Mouse (Mus musculus) embryonic facial prominence, embryonic 15.5 days (tissue): ENCODE data around the gene Aurkaip1. TPM values are rescaled to one million over a fixed set of nuclear protein-coding genes. Genes with fewer than 3 reads are reported as not detected.
"Not testable (repeated sequence)": the region's sequence is repeated elsewhere in the genome, so short reads cannot be mapped to it uniquely, and the experiment has no call there.

ENCODE experiments used
- ATAC-seq: fragments of 200-750 bp; cut with Nextera tagmentation; 2 replicates; pipeline ENCODE4 v1.8.0; 2017; ENCODE audit warnings: low read depth, moderate TSS enrichment; ENCODE audit not compliant: insufficient number of reproducible peaks, low FRiP score, low TSS enrichment
- H3K27ac ChIP-seq: fragments of 300-500 bp; sonication (generic); replicated peaks from 2 replicates; pipeline ENCODE4 v1.5.1; 2015; ENCODE audit warnings: mild to moderate bottlenecking, inconsistent platforms
- H3K27me3 ChIP-seq: fragments of 300-500 bp; sonication (generic); 2 replicates; pipeline ENCODE4 v1.6.1; 2015; ENCODE audit warnings: inconsistent platforms
- H3K36me3 ChIP-seq: fragments of 300-500 bp; sonication (generic); 2 replicates; pipeline ENCODE4 v1.6.1; 2015; ENCODE audit warnings: mild to moderate bottlenecking, inconsistent platforms
- H3K4me1 ChIP-seq: fragments of 300-500 bp; sonication (generic); 2 replicates; pipeline ENCODE4 v1.6.1; 2015; ENCODE audit warnings: inconsistent platforms
- H3K4me2 ChIP-seq: fragments of 300-500 bp; sonication (generic); replicated peaks from 2 replicates; pipeline ENCODE4 v1.6.1; 2015; ENCODE audit warnings: mild to moderate bottlenecking, inconsistent platforms
- H3K4me3 ChIP-seq: fragments of 300-500 bp; sonication (generic); replicated peaks from 2 replicates; pipeline ENCODE4 v1.5.1; 2015; ENCODE audit warnings: mild to moderate bottlenecking, inconsistent platforms
- H3K9ac ChIP-seq: fragments of 300-500 bp; sonication (generic); 2 replicates; pipeline ENCODE4 v1.6.1; 2015; ENCODE audit warnings: inconsistent platforms
- H3K9me3 ChIP-seq: fragments of 300-500 bp; sonication (generic); replicated peaks from 2 replicates; pipeline ENCODE4 v1.6.1; 2016; ENCODE audit warnings: inconsistent platforms
- WGBS: fragments of 180-500 bp; shearing (Covaris S2); methylation state at CpG from one replicate; pipeline ENCODE4 v1.1.7; 2015; 5-methylcytosine and 5-hydroxymethylcytosine counted together
- polyA plus RNA-seq: library from polyadenylated mRNA; unstranded; fragments of >200 nt; fragmentation: Nextera tagmentation; extraction: Ambion mirVana; gene quantifications from 2 replicates; pipeline ENCODE4 v1.2.1, GENCODE M21; 2015

The Aurkaip1 gene
- 142 TPM in 2 replicates for polyA plus RNA-seq

DNA sequence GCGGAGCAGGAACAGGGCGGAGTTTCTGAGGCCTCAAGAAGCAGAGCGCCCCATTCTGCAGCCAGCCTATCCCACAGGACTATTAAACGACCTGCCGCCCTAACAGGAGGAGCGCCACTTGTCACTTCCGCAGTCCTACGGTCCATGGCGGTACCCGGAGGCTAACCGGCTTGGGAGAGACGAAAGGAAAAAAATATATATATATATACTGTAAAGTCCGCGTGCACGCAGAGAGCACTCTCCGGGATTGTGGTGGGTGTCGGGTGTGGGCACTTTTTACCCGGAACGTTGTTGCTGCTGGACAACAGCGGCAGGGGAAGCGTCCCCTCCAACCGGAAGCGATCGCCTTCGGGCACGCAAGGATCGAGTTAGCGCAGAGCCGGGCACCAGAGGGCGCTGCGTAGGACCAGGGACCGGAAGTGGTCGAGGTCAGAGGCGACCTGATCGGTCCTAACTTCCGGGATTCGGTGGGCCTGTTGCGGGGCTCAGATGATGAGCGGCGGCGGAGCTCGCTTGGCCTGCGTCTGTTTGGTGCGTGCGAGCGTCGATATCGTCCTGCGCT, at the start of gene Aurkaip1:
Gene Aurkaip1, plus strand, starts transcription at position 68 of the 562 bp plus-strand sequence.
- Histone ChIP-seq H3K36me3 (peaks cover 24% of the 10 kb centered on the region), H3K4me2 (peak within 1 kb of the TSS; percentile 78), H3K4me3 (peak within 1 kb of the TSS; percentile 67), H3K9me3 (no peaks in the 10 kb centered on the region), H3K27me3 (no peaks in the 10 kb centered on the region), H3K9ac (peak within 1 kb of the TSS; percentile 78), H3K4me1 (peaks cover 29% of the 10 kb centered on the region), H3K27ac (peak within 1 kb of the TSS; percentile 93)
- under 1% methylated on average over 49 of the region's 49 CpGs for WGBS
- peak; percentile 92 for ATAC-seq

DNA sequence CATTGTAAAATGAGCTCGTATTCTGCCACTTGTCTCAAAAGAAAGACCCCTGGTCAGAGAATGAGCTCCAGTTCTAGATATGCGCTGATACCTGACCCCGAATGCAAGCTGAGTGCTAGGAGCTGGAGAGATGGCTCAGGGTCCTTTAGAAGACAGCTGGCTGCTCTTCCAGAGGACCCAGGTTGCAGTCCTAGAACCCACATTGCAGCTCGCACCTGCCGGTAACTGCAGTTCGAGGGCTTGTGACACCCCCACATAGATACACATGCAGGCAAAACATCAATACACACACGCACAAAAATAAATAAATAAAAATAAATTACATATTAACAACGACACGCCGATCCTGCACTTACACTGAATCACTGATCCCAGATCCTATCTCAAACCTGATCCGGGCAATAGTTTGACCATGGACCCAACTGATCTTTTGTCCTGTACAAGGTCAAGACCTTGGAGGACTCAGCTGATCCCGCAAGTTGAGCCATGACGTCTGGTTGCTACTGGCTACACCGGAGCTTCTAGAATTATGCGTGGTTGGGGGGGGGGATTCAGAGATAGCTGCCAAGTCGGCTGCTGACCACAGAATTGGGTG, 47.5 kb upstream of the Aurkaip1 start:
- Histone ChIP-seq H3K9ac (no peak overlapping the region), H3K27ac (peak overlapping the region; percentile 82; the same call in 1 of the 2 replicates), H3K36me3 (no peaks in the 10 kb centered on the region), H3K4me2 (peak overlapping the region; percentile 78), H3K27me3 (no peaks in the 10 kb centered on the region), H3K4me3 (peak overlapping the region; percentile 67), H3K9me3 (no peaks in the 10 kb centered on the region), H3K4me1 (peaks cover 17% of the 10 kb centered on the region)
- WGBS: 33% methylated on average over 16 of the region's 16 CpGs
- ATAC-seq: no peak

DNA sequence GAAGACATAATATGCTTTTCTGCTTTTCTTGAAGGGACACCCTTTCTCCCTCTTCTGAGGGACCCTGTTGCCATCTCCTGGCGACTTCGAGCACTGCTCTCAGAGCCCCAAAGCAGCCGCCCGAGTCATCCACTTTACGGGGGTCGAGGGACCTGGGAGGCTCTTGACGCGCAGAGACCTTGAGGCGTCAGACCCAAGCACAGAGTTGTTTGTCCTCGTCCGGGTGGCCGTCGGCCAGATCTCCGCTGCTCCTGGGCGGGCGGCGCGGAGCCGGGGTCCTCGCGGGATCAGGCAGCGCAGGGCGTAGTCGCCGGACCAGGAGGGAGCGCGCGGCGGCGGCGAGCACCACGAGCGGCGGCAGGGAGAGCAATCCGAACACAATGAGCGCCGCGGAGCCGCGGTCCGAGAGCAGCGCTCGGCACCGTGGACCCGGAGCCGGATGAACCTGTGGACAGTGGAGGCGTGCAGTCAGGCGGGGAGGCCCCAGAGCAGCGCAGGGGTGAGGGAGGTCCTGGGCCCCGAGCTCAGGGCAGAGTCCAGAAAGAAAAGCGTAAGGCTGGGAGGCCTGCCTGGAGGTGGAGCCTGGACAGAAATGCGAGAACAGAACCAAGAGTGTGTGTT, 46.9 kb upstream of the Aurkaip1 start:
- Histone ChIP-seq H3K4me2 (peak overlapping the region; percentile 78), H3K36me3 (no peaks in the 10 kb centered on the region), H3K9me3 (no peaks in the 10 kb centered on the region), H3K9ac (peak overlapping the region; percentile 60), H3K4me3 (peak overlapping the region; percentile 67), H3K27me3 (no peaks in the 10 kb centered on the region), H3K27ac (peak overlapping the region; percentile 82), H3K4me1 (peaks cover 17% of the 10 kb centered on the region)
- ATAC-seq: peak; percentile 80
- WGBS: under 1% methylated on average over 52 of the region's 52 CpGs

DNA sequence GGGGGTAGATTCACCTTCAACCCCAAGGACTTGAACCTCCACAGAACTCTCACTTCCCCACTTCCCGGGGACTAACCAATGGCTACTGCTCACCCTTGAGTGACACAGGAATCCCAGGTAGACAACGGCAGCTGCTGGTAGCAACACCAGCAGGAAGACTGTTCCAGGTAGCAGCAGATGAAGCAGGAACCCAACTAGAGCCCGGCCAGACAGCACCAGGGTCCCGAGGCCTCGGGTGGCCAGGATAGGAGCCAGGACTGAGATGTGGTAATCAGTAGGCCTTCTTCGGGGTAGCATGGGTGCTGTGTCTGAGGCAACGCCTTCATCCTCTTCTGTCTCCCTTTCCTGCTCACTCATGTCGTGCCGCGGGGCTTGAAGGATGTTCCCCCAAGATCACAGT, 45.8 kb upstream of the Aurkaip1 start:
- Histone ChIP-seq H3K9ac (no peak overlapping the region), H3K27ac (0 out of 2 replicates have a peak overlapping the region, but pooled peaks have one; percentile 7), H3K4me1 (peaks cover 17% of the 10 kb centered on the region), H3K9me3 (no peaks in the 10 kb centered on the region), H3K4me2 (no peak overlapping the region), H3K36me3 (no peaks in the 10 kb centered on the region), H3K4me3 (0 out of 2 replicates have a peak overlapping the region, but pooled peaks have one; percentile 8), H3K27me3 (no peaks in the 10 kb centered on the region)
- 82% methylated on average over 10 of the region's 10 CpGs for WGBS
- ATAC-seq: no peak

DNA sequence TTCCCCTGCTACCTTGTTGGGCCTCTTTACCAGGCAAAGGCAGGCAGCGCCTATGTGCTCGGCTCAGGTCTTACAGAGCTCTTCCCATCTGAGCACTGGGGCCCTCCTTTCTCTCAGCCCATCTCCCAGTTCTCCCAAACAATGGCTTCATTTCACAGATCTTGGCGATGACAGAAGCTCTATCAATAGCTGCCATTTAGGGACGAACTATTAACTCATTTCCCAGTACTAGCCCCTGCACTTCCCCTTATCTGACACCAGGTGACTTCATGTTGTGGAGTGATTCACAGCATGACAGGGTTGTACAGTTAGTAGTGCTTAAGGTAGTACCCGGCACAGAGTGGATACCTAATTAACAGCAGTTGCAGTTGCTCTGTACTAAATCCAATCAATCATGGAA, 45.3 kb upstream of the Aurkaip1 start, which contains the start of gene Tmem88b:
Gene Tmem88b, minus strand, starts transcription at position 56 of the 400 bp plus-strand sequence.
- WGBS: 56% methylated on average over 5 of the region's 5 CpGs
- peak within 1 kb of the TSS; percentile 67 for H3K4me3 ChIP-seq
- no peaks in the 10 kb centered on the region for H3K27me3 ChIP-seq
- no peak within 1 kb of the TSS for H3K9ac ChIP-seq
- H3K4me2 ChIP-seq: peak within 1 kb of the TSS; percentile 78
- ATAC-seq: no peak
- no peaks in the 10 kb centered on the region for H3K9me3 ChIP-seq
- 0 out of 2 replicates have a peak within 1 kb of the TSS, but pooled peaks have one; percentile 7 for H3K27ac ChIP-seq
- H3K36me3 ChIP-seq: no peaks in the 10 kb centered on the region
- peaks cover 15% of the 10 kb centered on the region for H3K4me1 ChIP-seq

DNA sequence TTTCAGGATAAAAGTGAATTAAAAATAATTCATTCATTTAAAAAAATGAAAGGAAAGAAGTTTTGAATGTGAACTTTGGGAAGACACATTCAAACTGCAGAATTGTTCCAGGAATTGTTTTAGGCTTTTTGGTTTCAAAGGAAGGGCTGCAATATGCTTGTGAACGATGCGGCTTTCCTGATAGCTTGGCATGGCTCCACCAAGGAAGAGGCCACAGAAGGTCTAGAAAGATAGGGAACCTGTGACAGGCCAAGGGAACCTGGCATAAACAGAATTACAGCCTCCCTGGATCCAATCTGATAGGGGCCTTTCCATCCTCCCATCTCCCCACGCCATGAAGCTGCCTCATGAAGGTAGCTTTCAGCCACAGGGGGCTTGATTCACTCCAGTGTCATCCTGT, 42.8 kb upstream of the Aurkaip1 start:
- H3K27me3 ChIP-seq: no peaks in the 10 kb centered on the region
- H3K27ac ChIP-seq: no peak overlapping the region
- no peaks in the 10 kb centered on the region for H3K36me3 ChIP-seq
- H3K4me2 ChIP-seq: no peak overlapping the region
- H3K9ac ChIP-seq: no peak overlapping the region
- H3K4me3 ChIP-seq: no peak overlapping the region
- WGBS: 72% methylated on average over 3 of the region's 3 CpGs
- H3K9me3 ChIP-seq: no peaks in the 10 kb centered on the region
- no peak for ATAC-seq
- H3K4me1 ChIP-seq: peaks cover 12% of the 10 kb centered on the region

DNA sequence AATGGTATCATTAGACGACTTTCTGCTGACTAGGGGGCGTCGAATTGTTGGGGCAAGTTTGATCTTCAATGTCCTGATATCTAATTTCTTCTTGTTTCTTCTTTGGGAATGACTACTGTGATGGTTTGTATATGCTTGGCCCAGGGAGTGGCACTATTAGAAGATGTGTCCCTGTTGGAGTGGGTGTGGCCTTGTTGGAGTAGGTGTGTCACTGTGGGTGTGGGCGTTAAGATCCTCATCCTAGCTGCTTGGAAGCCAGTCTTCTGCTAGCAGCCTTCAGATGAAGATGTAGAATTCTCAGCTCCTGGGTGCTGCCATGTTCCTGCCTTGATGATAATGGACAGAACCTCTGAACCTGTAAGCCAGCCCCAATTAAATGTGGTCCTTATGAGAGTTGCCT, 42.2 kb upstream of the Aurkaip1 start:
- not testable (repeated sequence) for H3K4me1 ChIP-seq, H3K36me3 ChIP-seq, H3K9ac ChIP-seq, H3K4me3 ChIP-seq, H3K4me2 ChIP-seq, H3K27ac ChIP-seq, ATAC-seq, H3K27me3 ChIP-seq, H3K9me3 ChIP-seq
- 78% methylated on average over 4 of the region's 4 CpGs for WGBS

DNA sequence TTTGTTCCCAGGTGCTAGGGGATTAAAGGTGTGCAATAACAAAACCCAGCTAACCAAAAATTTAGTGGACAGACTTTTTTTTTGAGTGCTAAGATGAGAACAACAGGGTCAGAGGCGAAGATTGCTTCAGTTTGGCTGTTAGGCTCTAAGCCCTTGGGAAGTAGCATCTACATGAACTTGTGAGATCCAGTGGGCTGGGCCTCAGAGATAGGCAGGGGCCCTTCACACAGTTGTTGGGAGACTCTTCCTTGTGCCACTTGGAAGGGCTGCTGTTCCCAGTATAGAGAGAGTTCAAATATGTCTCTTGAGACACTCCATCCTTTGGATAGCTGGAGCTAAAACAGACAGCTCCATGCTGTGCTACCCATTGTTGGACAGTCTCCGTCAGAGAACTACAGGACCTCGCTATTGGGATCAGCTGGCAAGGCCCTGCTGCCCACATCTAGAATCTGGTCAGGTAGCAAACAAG, 41.0 kb upstream of the Aurkaip1 start, which contains the start of gene Ankrd65:
Gene Ankrd65, plus strand, starts transcription at position 419 of the 469 bp plus-strand sequence.
- 76% methylated on average over 3 of the region's 3 CpGs for WGBS
- Histone ChIP-seq H3K4me3 (no peak within 1 kb of the TSS), H3K4me2 (no peak within 1 kb of the TSS), H3K27me3 (no peaks in the 10 kb centered on the region), H3K27ac (0 out of 2 replicates have a peak within 1 kb of the TSS, but pooled peaks have one; percentile 39), H3K4me1 (no peaks in the 10 kb centered on the region), H3K9me3 (no peaks in the 10 kb centered on the region), H3K36me3 (no peaks in the 10 kb centered on the region), H3K9ac (no peak within 1 kb of the TSS)
- ATAC-seq: peak; percentile 15; the same call in 1 of the 2 replicates

DNA sequence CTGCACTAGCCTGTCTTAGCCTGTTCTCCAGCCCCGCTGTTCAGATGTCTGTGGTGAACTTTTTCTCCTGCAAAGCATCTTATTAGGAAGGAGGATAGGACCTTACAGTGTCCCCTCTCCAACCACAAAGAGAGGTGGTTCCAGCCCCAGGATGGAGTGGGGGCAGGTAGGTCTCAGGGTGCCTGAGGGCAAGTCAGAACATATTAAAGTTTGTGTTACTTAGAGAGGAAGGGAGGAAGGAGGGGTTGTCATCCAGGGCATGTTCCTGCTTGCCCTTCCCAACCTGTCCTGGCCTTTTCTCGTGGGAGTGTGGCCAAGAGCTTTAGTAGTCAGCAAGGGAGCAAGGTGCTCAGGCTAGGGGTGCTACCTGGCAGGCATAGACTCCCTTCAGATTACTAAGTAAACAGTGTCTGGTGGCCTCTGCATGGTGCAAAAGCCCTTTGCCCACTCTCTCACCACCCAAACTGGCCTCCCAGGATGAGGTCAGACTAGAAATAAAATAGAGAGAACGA, 40.4 kb upstream of the Aurkaip1 start:
- ATAC-seq: peak; percentile 34; the same call in 1 of the 2 replicates
- no peak overlapping the region for H3K4me2 ChIP-seq
- H3K27ac ChIP-seq: 0 out of 2 replicates have a peak overlapping the region, but pooled peaks have one; percentile 39
- no peak overlapping the region for H3K4me3 ChIP-seq
- H3K27me3 ChIP-seq: no peaks in the 10 kb centered on the region
- no peak overlapping the region for H3K9ac ChIP-seq
- 46% methylated on average over 3 of the region's 3 CpGs for WGBS
- H3K9me3 ChIP-seq: no peaks in the 10 kb centered on the region
- no peaks in the 10 kb centered on the region for H3K4me1 ChIP-seq
- no peaks in the 10 kb centered on the region for H3K36me3 ChIP-seq

DNA sequence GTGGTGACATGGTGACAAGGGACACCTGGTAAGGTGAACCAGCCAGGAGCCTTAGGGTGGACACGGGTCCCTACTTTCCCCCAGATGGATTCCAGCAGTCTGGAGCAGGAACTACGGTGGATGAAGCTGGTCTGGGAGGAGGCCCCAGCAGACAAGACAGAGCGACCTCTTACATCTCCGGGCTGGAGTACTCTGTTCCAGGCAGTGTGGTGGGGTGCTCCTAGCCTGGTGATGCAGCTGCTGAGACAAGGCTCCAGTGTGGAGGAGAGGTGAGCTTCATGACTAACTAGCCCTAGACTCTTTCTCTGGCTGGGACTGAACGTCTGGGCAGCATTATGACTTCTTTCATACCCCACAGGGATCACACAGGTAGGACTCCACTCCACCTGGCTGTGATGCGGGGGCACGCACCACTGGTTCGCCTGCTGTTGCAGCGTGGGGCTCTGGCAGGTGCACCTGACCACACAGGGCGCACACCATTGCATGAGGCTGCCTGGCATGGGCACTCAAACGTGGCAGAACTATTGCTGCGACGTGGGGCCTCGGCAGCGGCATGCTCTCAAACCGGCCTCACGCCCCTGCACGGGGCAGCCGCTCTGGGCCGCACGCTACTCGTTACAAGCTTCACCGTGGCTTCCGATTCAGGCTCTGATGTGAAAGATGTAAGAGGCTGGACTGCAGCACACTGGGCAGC, 39.7 kb upstream of the Aurkaip1 start:
- no peaks in the 10 kb centered on the region for H3K4me1 ChIP-seq
- WGBS: 71% methylated on average over 24 of the region's 24 CpGs
- no peak for ATAC-seq
- H3K4me2 ChIP-seq: no peak overlapping the region
- no peaks in the 10 kb centered on the region for H3K9me3 ChIP-seq
- no peak overlapping the region for H3K9ac ChIP-seq
- 0 out of 2 replicates have a peak overlapping the region, but pooled peaks have one; percentile 39 for H3K27ac ChIP-seq
- no peaks in the 10 kb centered on the region for H3K36me3 ChIP-seq
- H3K4me3 ChIP-seq: no peak overlapping the region
- H3K27me3 ChIP-seq: no peaks in the 10 kb centered on the region; the same call in 1 of the 2 replicates
